Mouse (Mus musculus): ENCODE measurements around the gene Spock1. TPM values are rescaled to one million over a fixed set of nuclear protein-coding genes. Genes with fewer than 3 reads are reported as not detected.

Gene Spock1
- polyA plus RNA-seq, 1 experiment from 2014 or later, result 12.5 TPM

DNA sequence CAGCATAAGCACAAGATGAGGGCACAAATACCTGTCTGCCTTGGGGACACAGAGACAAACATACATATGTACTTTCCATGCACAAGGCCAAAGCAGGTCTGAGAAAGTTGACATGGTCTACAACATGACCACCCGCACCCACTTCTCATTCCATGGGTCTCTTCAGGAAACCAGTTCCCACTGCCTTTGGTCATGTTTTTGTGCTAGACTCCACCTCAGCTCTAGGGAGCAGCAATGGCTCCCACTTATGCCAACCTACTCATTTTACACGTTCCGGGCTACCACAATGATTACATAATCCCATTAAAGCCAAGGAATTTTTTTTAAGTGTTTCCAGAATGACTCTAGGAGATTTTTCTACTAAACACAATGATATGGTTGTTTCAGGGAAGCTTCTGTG, 147.5 kb downstream of the Spock1 start:
- H3K4me1 ChIP-seq (ENCODE audit: control insufficient read depth, insufficient read depth, low read length), result no peaks in the 10 kb centered on the region
- H3K4me3 ChIP-seq (ENCODE audit: low read depth, low read length), result no peak overlapping the region
- H3K9me3 ChIP-seq (ENCODE audit: control insufficient read depth, low read length), result no peaks in the 10 kb centered on the region
- no peaks in the 10 kb centered on the region for H3K27me3 ChIP-seq (replicated peaks; ENCODE audit: control insufficient read depth, insufficient read depth, low read length)
- no peak overlapping the region for H3K4me2 ChIP-seq (ENCODE audit: low read depth, low read length)
- DNase-seq (ENCODE audit: low spot score) (no peak), ATAC-seq (ENCODE audit: low read depth) (no peak)
- no peak overlapping the region for H3K9ac ChIP-seq (ENCODE audit: low read depth, low read length)
- WGBS, result 72% methylated on average over 3 of the region's 3 CpGs
- H3K27ac ChIP-seq (replicated peaks; ENCODE audit: low read depth, low read length), result no peak overlapping the region
- no peaks in the 10 kb centered on the region for H3K36me3 ChIP-seq (ENCODE audit: control insufficient read depth, insufficient read depth, low read length)

DNA sequence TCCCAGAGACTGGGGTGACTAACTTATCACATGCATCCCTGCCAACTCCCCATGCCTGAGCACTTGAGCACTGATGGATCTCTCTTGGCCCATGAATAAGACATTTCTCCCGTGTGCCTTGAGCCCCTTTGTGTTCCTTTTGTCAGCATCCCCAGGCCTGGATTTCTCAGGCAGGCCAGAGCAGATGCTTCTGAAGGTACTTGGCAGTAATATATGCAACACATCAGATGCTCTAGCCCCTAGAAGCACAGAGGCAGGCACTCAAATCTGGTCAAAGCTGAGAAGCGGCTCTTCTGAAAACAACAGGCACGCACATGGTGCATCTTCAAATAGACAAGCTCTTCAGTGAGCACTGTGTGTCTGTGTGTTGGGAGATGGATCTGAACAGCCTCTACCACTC, 151.8 kb downstream of the Spock1 start:
- no peaks in the 10 kb centered on the region for H3K27me3 ChIP-seq (replicated peaks; ENCODE audit: control insufficient read depth, insufficient read depth, low read length)
- no peaks in the 10 kb centered on the region for H3K4me1 ChIP-seq (ENCODE audit: control insufficient read depth, insufficient read depth, low read length)
- peaks cover 3% of the 10 kb centered on the region; the same call in 1 of the 2 replicates for H3K9me3 ChIP-seq (ENCODE audit: control insufficient read depth, low read length)
- H3K36me3 ChIP-seq (ENCODE audit: control insufficient read depth, insufficient read depth, low read length), result no peaks in the 10 kb centered on the region
- 82% methylated on average over 3 of the region's 3 CpGs for WGBS
- no peak overlapping the region for H3K9ac ChIP-seq (ENCODE audit: low read depth, low read length)
- no peak overlapping the region for H3K27ac ChIP-seq (replicated peaks; ENCODE audit: low read depth, low read length)
- no peak overlapping the region for H3K4me2 ChIP-seq (ENCODE audit: low read depth, low read length)
- no peak overlapping the region for H3K4me3 ChIP-seq (ENCODE audit: low read depth, low read length)
- ATAC-seq (ENCODE audit: low read depth), result no peak
- no peak for DNase-seq (ENCODE audit: low spot score)

DNA sequence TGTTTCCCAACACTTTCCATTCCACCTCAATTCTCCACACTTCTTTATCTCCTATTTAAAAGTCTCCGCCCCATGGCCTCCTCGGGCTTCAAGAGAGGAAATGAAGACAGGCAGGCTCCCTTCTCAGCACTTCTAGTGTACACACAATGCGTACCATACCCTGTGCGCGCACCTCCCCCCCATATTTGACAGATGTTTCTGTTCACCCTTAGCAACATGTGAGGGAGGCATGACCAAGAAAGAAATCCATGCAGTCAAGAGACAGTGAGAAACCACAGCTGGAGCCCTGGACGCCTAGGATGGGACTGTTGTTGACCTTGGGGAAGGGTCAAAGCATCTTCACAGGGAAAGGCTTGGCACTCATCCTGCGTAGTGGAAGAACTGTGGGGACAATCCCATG, 157.3 kb downstream of the Spock1 start:
- Histone ChIP-seq H3K27ac (replicated peaks; ENCODE audit: low read depth, low read length) (no peak overlapping the region), H3K27me3 (replicated peaks; ENCODE audit: control insufficient read depth, insufficient read depth, low read length) (no peaks in the 10 kb centered on the region), H3K9ac (ENCODE audit: low read depth, low read length) (no peak overlapping the region), H3K4me2 (ENCODE audit: low read depth, low read length) (no peak overlapping the region), H3K9me3 (ENCODE audit: control insufficient read depth, low read length) (peaks cover 9% of the 10 kb centered on the region; the same call in 1 of the 2 replicates), H3K4me1 (ENCODE audit: control insufficient read depth, insufficient read depth, low read length) (no peaks in the 10 kb centered on the region), H3K4me3 (ENCODE audit: low read depth, low read length) (no peak overlapping the region), H3K36me3 (ENCODE audit: control insufficient read depth, insufficient read depth, low read length) (no peaks in the 10 kb centered on the region)
- ATAC-seq (ENCODE audit: low read depth) (no peak), DNase-seq (ENCODE audit: low spot score) (no peak)
- 63% methylated on average over 7 of the region's 7 CpGs for WGBS

DNA sequence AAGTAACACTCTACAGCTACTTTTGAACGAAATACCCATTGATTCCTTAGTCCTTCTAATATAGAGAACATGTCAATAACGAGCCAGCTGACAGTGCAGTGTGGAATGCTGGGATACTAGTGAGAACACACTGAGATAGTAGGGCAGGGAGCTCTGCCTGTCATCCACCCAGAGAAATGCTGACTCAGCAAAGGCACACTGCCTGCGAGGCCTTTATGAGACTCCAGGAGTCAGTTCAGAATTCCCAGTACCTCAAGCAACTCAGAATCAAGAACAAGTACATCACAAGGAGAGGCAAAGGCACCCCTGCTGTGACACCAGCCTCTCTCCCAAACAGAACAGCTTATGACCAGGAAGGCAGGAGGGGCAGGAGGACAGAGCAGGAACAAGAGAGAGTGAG, 163.5 kb downstream of the Spock1 start:
- no peak overlapping the region for H3K27ac ChIP-seq (replicated peaks; ENCODE audit: low read depth, low read length)
- 0 out of 2 replicates have a peak, but pooled peaks cover 5% of the 10 kb centered on the region for H3K9me3 ChIP-seq (ENCODE audit: control insufficient read depth, low read length)
- H3K27me3 ChIP-seq (replicated peaks; ENCODE audit: control insufficient read depth, insufficient read depth, low read length), result no peaks in the 10 kb centered on the region
- H3K36me3 ChIP-seq (ENCODE audit: control insufficient read depth, insufficient read depth, low read length), result no peaks in the 10 kb centered on the region
- ATAC-seq (ENCODE audit: low read depth) (no peak), DNase-seq (ENCODE audit: low spot score) (no peak)
- 72% methylated on average over 3 of the region's 3 CpGs for WGBS
- 0 out of 2 replicates have a peak, but pooled peaks cover 8% of the 10 kb centered on the region for H3K4me1 ChIP-seq (ENCODE audit: control insufficient read depth, insufficient read depth, low read length)
- no peak overlapping the region for H3K4me3 ChIP-seq (ENCODE audit: low read depth, low read length)
- no peak overlapping the region for H3K4me2 ChIP-seq (ENCODE audit: low read depth, low read length)
- H3K9ac ChIP-seq (ENCODE audit: low read depth, low read length), result no peak overlapping the region

DNA sequence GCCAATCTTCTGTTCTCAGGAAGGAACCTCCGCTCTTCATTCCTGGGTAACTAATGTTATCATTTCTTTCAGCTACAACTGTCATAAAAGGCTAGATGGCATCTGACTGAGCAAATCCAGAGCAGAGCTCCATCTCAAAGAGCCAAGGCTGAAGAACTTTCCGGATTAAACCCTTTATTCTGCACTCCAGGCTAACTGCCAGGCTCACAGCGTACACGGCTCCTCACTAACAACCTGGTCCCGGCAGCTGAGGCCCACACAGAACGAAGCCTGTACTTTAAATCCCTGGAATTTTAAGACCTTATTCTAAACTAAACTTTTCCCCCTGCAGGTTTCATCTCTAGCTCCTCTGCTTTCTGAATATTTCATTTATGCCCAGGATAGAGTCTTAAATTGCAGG, 166.9 kb downstream of the Spock1 start:
- H3K36me3 ChIP-seq (ENCODE audit: control insufficient read depth, insufficient read depth, low read length), result no peaks in the 10 kb centered on the region
- 41% methylated on average over 6 of the region's 6 CpGs for WGBS
- no peak overlapping the region for H3K4me2 ChIP-seq (ENCODE audit: low read depth, low read length)

DNA sequence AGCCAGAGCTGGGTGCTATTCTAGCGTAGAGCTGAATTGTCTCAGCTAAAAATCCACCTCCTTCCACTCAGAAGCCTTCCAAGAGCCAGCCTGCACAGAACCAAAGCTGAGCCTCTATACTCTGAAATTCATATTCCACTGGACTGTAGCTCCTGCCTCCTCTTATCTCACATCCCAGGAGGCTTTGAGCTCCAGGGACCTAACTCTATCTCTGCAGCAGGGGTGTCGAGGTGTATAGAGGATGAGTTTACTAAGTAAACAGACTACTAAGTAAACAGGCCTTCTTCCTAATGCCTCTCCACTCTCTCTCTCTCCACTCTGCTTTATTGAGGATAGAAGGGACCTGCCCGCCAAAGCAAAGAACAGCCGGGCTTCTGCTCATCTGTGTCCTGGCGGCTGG, 167.7 kb downstream of the Spock1 start:
- 62% methylated on average over 5 of the region's 5 CpGs for WGBS
- H3K27ac ChIP-seq (replicated peaks; ENCODE audit: low read depth, low read length), result no peak overlapping the region
- H3K27me3 ChIP-seq (replicated peaks; ENCODE audit: control insufficient read depth, insufficient read depth, low read length), result no peaks in the 10 kb centered on the region
- 0 out of 2 replicates have a peak, but pooled peaks cover 8% of the 10 kb centered on the region for H3K4me1 ChIP-seq (ENCODE audit: control insufficient read depth, insufficient read depth, low read length)
- ATAC-seq (ENCODE audit: low read depth) (no peak), DNase-seq (ENCODE audit: low spot score) (no peak)
- H3K36me3 ChIP-seq (ENCODE audit: control insufficient read depth, insufficient read depth, low read length), result no peaks in the 10 kb centered on the region
- no peak overlapping the region for H3K4me3 ChIP-seq (ENCODE audit: low read depth, low read length)
- no peak overlapping the region for H3K9ac ChIP-seq (ENCODE audit: low read depth, low read length)
- H3K4me2 ChIP-seq (ENCODE audit: low read depth, low read length), result no peak overlapping the region
- H3K9me3 ChIP-seq (ENCODE audit: control insufficient read depth, low read length), result no peaks in the 10 kb centered on the region

More for the DNA sequence above, 166.9 kb downstream of the Spock1 start:
- H3K27me3 ChIP-seq (replicated peaks; ENCODE audit: control insufficient read depth, insufficient read depth, low read length), result no peaks in the 10 kb centered on the region
- peak; percentile 41 for DNase-seq (ENCODE audit: low spot score)
- no peak overlapping the region for H3K4me3 ChIP-seq (ENCODE audit: low read depth, low read length)
- ATAC-seq (ENCODE audit: low read depth), result no peak
- 0 out of 2 replicates have a peak, but pooled peaks cover 8% of the 10 kb centered on the region for H3K4me1 ChIP-seq (ENCODE audit: control insufficient read depth, insufficient read depth, low read length)
- H3K27ac ChIP-seq (replicated peaks; ENCODE audit: low read depth, low read length), result no peak overlapping the region
- no peaks in the 10 kb centered on the region for H3K9me3 ChIP-seq (ENCODE audit: control insufficient read depth, low read length)
- H3K9ac ChIP-seq (ENCODE audit: low read depth, low read length), result no peak overlapping the region

DNA sequence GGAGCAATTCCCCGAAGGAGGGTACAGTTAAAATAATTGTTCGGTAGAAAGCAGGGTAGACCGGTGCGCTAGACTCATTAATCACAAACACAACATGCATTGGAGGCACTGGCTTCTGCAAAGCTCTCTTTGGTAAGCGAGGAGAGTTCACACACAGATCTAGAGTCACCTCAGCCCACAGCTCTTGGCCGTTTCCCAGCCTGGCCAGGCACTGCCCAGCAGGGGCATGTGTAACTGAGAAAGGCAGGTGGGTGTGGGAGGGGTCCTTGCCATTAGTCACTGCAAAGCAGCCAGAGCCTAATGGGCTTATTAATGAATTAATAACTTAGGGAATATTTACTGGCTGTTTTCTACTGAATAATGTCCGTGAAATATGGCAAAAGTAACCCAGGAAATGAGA, 172.1 kb downstream of the Spock1 start:
- no peak overlapping the region for H3K4me3 ChIP-seq (ENCODE audit: low read depth, low read length)
- H3K27me3 ChIP-seq (replicated peaks; ENCODE audit: control insufficient read depth, insufficient read depth, low read length), result no peaks in the 10 kb centered on the region
- H3K27ac ChIP-seq (replicated peaks; ENCODE audit: low read depth, low read length), result no peak overlapping the region
- H3K9me3 ChIP-seq (ENCODE audit: control insufficient read depth, low read length), result no peaks in the 10 kb centered on the region
- no peak for ATAC-seq (ENCODE audit: low read depth)
- no peak overlapping the region for H3K4me2 ChIP-seq (ENCODE audit: low read depth, low read length)
- H3K4me1 ChIP-seq (ENCODE audit: control insufficient read depth, insufficient read depth, low read length), result no peaks in the 10 kb centered on the region
- WGBS, result 62% methylated on average over 7 of the region's 7 CpGs
- DNase-seq (ENCODE audit: low spot score), result no peak
- H3K9ac ChIP-seq (ENCODE audit: low read depth, low read length), result no peak overlapping the region
- H3K36me3 ChIP-seq (ENCODE audit: control insufficient read depth, insufficient read depth, low read length), result no peaks in the 10 kb centered on the region

DNA sequence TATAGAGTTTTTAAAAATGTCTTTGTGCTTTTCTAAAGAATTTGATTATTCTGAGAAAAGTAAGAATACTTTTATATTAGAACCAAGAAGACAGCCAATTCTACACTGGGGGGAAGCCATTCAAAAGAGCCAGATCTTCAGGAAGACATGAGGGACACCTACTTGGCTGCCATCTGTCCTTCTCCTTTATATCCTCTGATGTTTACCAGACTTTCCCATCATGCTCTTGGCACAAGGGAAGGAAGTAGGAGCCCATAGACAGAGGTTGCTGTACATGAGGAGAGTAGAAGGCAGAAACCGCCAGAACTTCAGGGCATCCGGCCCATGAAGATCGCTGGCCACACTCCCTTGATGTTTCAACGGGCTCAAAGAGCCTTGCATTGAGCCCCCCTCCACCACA, 173.6 kb downstream of the Spock1 start:
- WGBS, result 82% methylated on average over 4 of the region's 4 CpGs
- ATAC-seq (ENCODE audit: low read depth) (no peak), DNase-seq (ENCODE audit: low spot score) (no peak)
- H3K36me3 ChIP-seq (ENCODE audit: control insufficient read depth, insufficient read depth, low read length), result no peaks in the 10 kb centered on the region
- no peaks in the 10 kb centered on the region for H3K27me3 ChIP-seq (replicated peaks; ENCODE audit: control insufficient read depth, insufficient read depth, low read length)
- H3K4me1 ChIP-seq (ENCODE audit: control insufficient read depth, insufficient read depth, low read length), result no peaks in the 10 kb centered on the region
- no peak overlapping the region for H3K4me3 ChIP-seq (ENCODE audit: low read depth, low read length)
- H3K4me2 ChIP-seq (ENCODE audit: low read depth, low read length), result no peak overlapping the region
- no peaks in the 10 kb centered on the region for H3K9me3 ChIP-seq (ENCODE audit: control insufficient read depth, low read length)
- no peak overlapping the region for H3K27ac ChIP-seq (replicated peaks; ENCODE audit: low read depth, low read length)
- H3K9ac ChIP-seq (ENCODE audit: low read depth, low read length), result no peak overlapping the region

DNA sequence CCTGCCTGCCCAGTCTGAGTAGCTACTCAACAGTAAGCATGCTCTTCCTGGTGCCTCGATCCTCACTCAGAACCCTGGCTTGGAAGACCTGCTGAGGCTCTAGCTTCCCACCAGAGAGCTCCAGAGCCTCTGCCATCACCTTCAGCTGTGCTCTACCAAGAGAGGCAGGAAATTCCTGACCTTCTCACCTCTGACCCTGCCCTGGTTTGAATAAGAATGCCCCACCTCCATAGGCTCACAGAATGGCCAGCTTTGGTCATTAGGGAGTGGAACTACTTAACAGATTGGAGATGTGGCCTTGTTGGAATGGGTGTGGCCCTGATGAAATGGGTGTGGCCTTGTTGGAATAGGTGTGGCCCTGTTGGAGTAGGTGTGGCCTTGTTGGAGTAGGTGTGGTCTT, 174.6 kb downstream of the Spock1 start:
- no peaks in the 10 kb centered on the region for H3K4me1 ChIP-seq (ENCODE audit: control insufficient read depth, insufficient read depth, low read length)
- WGBS, result 100% methylated on average over 1 of the region's 1 CpGs
- no peak for ATAC-seq (ENCODE audit: low read depth)
- no peak overlapping the region for H3K4me2 ChIP-seq (ENCODE audit: low read depth, low read length)
- H3K9me3 ChIP-seq (ENCODE audit: control insufficient read depth, low read length), result no peaks in the 10 kb centered on the region
- no peak for DNase-seq (ENCODE audit: low spot score)
- H3K27me3 ChIP-seq (replicated peaks; ENCODE audit: control insufficient read depth, insufficient read depth, low read length), result no peaks in the 10 kb centered on the region
- H3K9ac ChIP-seq (ENCODE audit: low read depth, low read length), result no peak overlapping the region
- H3K4me3 ChIP-seq (ENCODE audit: low read depth, low read length), result no peak overlapping the region
- no peaks in the 10 kb centered on the region for H3K36me3 ChIP-seq (ENCODE audit: control insufficient read depth, insufficient read depth, low read length)
- H3K27ac ChIP-seq (replicated peaks; ENCODE audit: low read depth, low read length), result no peak overlapping the region
